Mouse (Mus musculus): Measurements from ENCODE around the gene Ntf5. TPM values are rescaled to one million over a fixed set of nuclear protein-coding genes. Genes with fewer than 3 reads are reported as not detected.
A peak's percentile ranks its signal among the peaks of the same experiment; 100 is the strongest.
"Not testable (repeated sequence)": the region's sequence is repeated elsewhere in the genome, so short reads cannot be mapped to it uniquely, and the experiment has no call there.

Ntf5 gene
- polyA plus RNA-seq, 1 experiment from 2014 or later = 0.10 TPM

DNA sequence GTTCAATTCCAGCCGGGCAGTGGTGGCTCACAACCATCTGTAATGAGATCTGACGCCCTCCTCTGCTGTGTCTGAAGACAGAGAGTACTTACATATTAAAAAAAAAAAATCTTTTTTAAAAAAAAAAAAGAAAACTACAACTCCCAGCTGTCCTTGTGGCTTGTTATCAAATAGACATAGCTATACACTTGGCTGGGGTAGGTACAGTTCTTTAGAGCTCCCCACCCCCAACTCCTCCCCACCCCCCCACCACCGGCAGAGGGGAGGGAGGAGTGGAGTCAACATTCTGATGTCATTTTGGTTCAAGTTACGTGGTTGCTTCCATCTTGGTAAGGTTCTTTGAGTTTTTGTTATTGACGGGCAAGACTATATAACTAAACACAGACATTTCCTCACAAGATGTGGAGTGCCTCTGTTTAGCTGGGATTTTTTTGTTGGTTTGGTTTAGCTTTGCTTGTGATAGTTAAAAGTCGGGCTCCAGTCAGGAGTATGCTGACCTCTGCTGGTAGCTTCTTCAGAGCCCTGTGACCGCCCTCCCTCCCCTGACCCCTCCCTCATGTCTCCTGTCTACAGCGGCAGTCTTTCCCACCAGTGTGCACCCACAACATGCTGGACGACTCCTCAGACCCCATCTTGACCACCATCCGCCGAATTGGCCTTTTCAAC lies 34.0 kb downstream of the Ntf5 start:
- peaks cover 7% of the 10 kb centered on the region for H3K36me3 ChIP-seq (replicated peaks)
- H3K4me2 ChIP-seq = no peak overlapping the region
- no peak overlapping the region for H3K27ac ChIP-seq
- no peak for ATAC-seq (replicated peaks)
- no peaks in the 10 kb centered on the region for H3K27me3 ChIP-seq (replicated peaks)
- no peaks in the 10 kb centered on the region for H3K4me1 ChIP-seq
- no peaks in the 10 kb centered on the region for H3K9me3 ChIP-seq
- WGBS = 44% methylated on average over 11 of the region's 11 CpGs
- no peak overlapping the region for H3K4me3 ChIP-seq
- no peak overlapping the region for H3K9ac ChIP-seq

DNA sequence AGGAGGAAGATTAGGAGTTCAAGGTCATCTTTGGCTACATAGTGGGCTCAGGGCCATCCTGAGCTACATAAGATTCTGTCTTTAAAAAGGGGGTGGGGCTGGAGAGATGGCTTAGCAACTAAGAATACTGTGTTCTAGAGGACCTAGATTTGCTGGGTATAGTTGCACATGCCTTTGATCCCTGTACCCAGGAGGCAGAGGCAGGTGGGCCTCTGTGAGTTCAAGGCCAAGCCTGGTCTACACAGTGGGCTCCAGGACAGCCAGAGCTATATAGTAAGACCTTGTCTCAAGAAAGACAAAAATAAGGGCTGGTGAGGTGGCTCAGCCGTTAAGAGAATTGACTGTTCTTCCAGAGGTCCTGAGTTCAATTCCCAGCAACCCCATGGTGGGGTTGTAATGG lies 36.5 kb downstream of the Ntf5 start:
- no peak overlapping the region for H3K27ac ChIP-seq
- WGBS = 88% methylated on average over 1 of the region's 1 CpGs
- no peaks in the 10 kb centered on the region for H3K9me3 ChIP-seq
- H3K4me2 ChIP-seq = no peak overlapping the region
- no peaks in the 10 kb centered on the region for H3K27me3 ChIP-seq (replicated peaks)
- no peak overlapping the region for H3K9ac ChIP-seq
- H3K36me3 ChIP-seq (replicated peaks) = peaks cover 7% of the 10 kb centered on the region
- H3K4me1 ChIP-seq = no peaks in the 10 kb centered on the region
- ATAC-seq (replicated peaks) = no peak
- H3K4me3 ChIP-seq = no peak overlapping the region

DNA sequence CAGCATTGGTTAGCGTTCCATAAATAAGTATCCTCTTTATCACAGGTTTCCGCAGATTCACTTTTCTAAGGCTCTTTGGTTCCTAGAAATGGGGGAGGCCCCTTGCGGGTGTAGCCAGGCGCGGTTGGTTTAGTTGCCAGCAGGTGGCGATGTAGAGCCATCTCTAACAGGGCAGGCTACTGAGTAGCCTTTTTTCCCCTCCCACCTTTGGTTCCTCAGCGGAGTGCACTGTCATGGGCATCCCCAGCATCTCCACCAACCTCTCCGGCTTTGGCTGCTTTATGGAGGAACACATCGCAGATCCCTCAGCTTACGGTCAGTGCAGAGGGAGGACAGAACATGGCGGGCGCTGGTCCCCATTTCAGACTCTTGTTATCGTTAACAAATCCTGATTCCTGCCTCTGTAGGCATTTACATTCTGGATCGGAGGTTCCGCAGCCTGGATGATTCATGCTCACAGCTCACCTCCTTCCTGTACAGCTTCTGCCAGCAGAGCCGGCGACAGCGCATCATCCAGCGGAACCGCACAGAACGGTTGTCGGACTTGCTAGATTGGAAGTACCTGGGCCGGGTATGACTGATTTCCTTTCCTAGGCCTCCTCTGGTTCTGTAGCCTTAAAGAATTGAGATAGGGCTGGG lies 38.0 kb downstream of the Ntf5 start:
- no peaks in the 10 kb centered on the region for H3K9me3 ChIP-seq
- no peak overlapping the region for H3K9ac ChIP-seq
- no peak overlapping the region for H3K4me3 ChIP-seq
- peak overlapping the region; percentile 25; the same call in 1 of the 2 replicates for H3K27ac ChIP-seq
- H3K4me2 ChIP-seq = no peak overlapping the region
- WGBS = 54% methylated on average over 23 of the region's 23 CpGs
- no peaks in the 10 kb centered on the region for H3K27me3 ChIP-seq (replicated peaks)
- peaks cover 3% of the 10 kb centered on the region; the same call in 1 of the 2 replicates for H3K4me1 ChIP-seq
- ATAC-seq (replicated peaks) = peak; percentile 53
- peaks cover 10% of the 10 kb centered on the region for H3K36me3 ChIP-seq (replicated peaks)

DNA sequence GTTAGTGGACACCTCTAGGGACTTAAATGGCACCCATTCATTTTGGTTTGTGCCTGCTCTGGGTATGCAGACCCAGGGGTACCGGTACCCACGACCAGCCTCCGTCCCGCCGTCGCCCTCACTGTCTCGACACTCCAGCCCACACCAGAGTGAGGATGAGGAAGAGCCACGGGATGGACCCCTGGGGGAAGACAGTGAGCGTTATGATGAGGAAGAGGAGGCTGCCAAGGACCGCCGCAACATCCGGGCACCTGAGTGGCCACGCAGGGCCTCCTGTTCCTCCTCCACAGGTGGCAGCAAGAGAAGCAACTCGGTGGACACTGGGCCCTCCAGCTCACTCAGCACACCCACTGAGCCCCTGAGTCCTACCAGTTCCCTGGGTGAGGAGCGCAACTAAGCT lies 41.5 kb downstream of the Ntf5 start:
- 90% methylated on average over 15 of the region's 15 CpGs for WGBS
- Histone ChIP-seq H3K4me2 (no peak overlapping the region), H3K27me3 (replicated peaks) (no peaks in the 10 kb centered on the region), H3K36me3 (replicated peaks) (peaks cover 10% of the 10 kb centered on the region), H3K9me3 (no peaks in the 10 kb centered on the region), H3K4me3 (no peak overlapping the region), H3K27ac (no peak overlapping the region), H3K4me1 (peaks cover 24% of the 10 kb centered on the region), H3K9ac (no peak overlapping the region)
- no peak for ATAC-seq (replicated peaks)

DNA sequence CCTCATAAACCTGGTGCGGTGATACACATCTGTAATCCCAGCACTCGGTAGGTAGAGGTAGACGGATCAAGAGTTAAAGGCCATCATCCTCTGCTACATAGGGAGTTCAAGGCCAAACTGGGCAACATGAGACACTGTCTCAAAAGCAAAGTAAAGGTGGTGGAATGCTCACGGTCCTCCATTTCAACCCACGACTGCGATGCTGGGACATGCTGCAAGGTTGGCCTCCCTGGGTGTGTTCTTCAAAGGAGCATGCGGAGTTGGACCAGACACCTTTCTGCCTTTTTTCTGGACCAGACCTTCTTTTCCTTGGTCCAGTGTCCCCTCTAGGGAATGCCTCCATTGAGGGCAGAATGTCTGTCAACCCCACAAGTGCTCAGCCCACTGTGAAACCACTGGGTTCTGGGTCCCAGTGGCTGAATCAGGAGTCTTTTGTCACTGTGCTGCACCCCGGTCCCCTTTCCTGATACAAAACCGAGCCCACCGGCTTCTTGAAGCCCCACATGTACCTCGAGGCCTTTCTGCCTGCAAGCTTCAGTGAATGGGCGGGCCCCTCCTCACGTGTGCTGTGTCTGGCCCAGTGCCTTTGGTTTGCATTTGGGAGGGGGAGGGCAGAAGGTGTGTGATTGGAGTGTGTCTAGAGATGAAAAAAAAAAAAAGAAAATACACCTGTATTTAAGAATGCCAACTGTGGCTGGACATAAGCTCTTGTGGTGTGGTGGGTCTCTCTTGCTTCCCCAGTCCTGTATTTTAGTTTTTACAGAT lies 42.6 kb downstream of the Ntf5 start:
- Histone ChIP-seq H3K4me3 (no peak overlapping the region), H3K9ac (no peak overlapping the region), H3K4me1 (peaks cover 35% of the 10 kb centered on the region), H3K27me3 (replicated peaks) (no peaks in the 10 kb centered on the region), H3K9me3 (no peaks in the 10 kb centered on the region), H3K36me3 (replicated peaks) (peaks cover 10% of the 10 kb centered on the region), H3K4me2 (no peak overlapping the region), H3K27ac (no peak overlapping the region)
- 77% methylated on average over 13 of the region's 13 CpGs for WGBS
- no peak for ATAC-seq (replicated peaks)

DNA sequence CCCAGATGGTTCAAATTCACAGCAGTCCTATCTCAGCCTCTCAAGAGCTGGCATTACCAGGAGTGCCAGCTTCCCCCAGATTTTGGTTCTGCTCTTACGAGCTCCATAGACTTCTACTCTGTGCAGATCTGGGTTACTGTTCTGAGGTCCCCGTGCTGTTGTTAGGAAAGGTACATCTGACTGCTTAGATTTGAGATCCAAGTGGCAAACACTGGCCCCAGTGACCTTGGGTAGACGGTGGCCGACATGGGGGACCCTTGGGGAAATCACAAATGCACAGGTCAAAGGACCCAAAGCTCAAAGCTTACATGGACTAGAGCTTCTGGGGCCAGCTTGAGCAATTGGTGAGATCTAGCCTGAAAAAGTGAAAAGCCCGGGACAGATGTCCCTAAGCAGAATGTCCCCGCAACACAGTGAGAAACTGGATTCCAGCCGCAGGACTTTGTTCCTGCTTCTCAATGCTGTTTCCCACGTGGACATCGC lies 43.3 kb downstream of the Ntf5 start:
- Histone ChIP-seq H3K4me2 (peak overlapping the region; percentile 70; the same call in 1 of the 2 replicates), H3K4me3 (peak overlapping the region; percentile 83), H3K27ac (0 out of 2 replicates have a peak overlapping the region, but pooled peaks have one; percentile 14), H3K9ac (no peak overlapping the region), H3K27me3 (replicated peaks) (no peaks in the 10 kb centered on the region), H3K36me3 (replicated peaks) (peaks cover 10% of the 10 kb centered on the region), H3K4me1 (peaks cover 35% of the 10 kb centered on the region), H3K9me3 (no peaks in the 10 kb centered on the region)
- ATAC-seq (replicated peaks) = no peak
- WGBS = 53% methylated on average over 9 of the region's 9 CpGs

DNA sequence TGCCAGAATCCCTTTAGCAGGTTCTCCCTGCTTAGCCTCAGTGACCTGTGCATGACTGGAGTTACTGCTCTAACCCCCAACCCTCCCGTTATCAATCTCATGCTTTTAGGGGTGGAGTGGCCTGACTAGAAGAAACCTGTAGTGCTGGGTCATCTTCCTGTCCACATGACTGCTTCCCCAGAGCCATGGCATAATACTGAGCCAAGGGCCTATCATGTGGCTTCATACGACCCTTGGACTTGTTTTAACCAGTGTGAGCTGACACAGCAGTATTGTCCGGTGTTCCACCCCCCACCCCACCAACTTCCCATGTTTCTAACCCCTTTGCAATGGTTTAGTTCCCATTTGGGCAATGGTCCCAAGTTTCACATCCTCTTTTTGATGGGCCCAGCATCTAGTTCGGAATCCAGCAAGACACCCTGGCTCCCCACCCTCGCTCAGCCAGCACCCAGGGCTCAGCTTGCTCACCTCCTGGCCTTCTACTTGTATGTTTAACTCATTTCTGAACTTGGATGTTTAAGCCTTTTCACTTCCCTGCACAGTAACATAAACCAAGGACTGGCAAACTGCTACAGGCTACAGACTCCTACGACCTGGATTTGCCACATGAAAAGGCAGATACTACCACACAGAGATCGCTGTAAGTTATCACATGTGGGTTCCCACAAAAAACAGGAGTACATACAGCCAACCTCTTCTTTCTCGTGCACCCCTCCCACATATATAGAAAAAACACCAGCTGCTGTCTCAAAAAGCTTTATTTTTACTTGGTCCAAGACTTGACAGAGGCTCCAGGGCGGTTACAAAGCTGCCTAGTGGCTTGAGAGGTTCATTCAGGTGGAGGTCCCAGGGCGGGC lies 43.9 kb downstream of the Ntf5 start:
- no peaks in the 10 kb centered on the region for H3K9me3 ChIP-seq
- no peaks in the 10 kb centered on the region for H3K27me3 ChIP-seq (replicated peaks)
- H3K4me3 ChIP-seq = peak overlapping the region; percentile 83
- H3K4me1 ChIP-seq = peaks cover 35% of the 10 kb centered on the region
- peak overlapping the region; percentile 91; the same call in 1 of the 2 replicates for H3K27ac ChIP-seq
- peak overlapping the region; percentile 70 for H3K4me2 ChIP-seq
- H3K36me3 ChIP-seq (replicated peaks) = peaks cover 10% of the 10 kb centered on the region
- peak overlapping the region; percentile 79; the same call in 1 of the 2 replicates for H3K9ac ChIP-seq
- 66% methylated on average over 10 of the region's 10 CpGs for WGBS
- ATAC-seq (replicated peaks) = no peak

DNA sequence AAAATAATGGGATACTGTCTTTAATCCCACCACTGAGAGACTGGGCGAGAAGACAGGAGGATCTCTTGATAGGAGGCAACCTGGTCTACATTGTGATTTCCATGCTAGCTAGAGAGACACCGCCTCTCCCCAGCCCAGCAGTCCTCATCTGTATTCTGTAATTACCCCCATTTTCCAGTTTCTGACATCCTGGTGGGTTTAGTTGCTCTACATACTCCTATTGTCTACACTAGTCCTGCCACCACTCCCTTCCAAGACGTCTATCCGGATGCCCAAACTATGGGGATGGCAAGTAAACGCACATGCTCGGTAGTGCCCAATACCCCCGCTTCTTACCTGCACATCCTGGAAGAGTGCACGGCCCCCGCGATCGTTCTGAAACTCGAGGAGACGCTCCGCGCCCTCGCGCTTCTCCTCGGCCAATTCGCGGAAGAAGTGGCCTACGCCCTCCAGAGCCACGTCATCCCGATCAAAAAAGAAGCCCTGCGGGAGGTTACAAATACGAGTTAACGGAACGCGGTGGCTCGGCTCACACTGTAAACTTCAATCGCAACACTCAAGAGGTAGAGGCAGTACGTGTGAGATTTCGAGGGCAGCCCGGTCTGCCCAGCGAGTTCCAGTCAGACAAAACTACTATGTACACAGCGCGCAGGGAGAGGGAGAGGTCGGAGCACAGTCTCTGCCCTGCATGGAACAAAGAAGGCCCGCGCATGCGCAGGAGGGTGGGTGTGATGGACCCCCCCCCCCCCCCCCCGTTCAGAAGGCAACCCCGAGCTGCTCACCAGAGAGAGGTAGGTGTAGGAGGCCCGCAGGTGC lies 45.5 kb downstream of the Ntf5 start:
- H3K27ac ChIP-seq = peak overlapping the region; percentile 91
- peak overlapping the region; percentile 79 for H3K9ac ChIP-seq
- WGBS = 1% methylated on average over 43 of the region's 43 CpGs
- ATAC-seq (replicated peaks) = peak; percentile 79
- no peaks in the 10 kb centered on the region for H3K9me3 ChIP-seq
- H3K27me3 ChIP-seq (replicated peaks) = no peaks in the 10 kb centered on the region
- H3K4me2 ChIP-seq = peak overlapping the region; percentile 70
- peak overlapping the region; percentile 83 for H3K4me3 ChIP-seq
- peaks cover 35% of the 10 kb centered on the region for H3K4me1 ChIP-seq
- peaks cover 14% of the 10 kb centered on the region for H3K36me3 ChIP-seq (replicated peaks)

DNA sequence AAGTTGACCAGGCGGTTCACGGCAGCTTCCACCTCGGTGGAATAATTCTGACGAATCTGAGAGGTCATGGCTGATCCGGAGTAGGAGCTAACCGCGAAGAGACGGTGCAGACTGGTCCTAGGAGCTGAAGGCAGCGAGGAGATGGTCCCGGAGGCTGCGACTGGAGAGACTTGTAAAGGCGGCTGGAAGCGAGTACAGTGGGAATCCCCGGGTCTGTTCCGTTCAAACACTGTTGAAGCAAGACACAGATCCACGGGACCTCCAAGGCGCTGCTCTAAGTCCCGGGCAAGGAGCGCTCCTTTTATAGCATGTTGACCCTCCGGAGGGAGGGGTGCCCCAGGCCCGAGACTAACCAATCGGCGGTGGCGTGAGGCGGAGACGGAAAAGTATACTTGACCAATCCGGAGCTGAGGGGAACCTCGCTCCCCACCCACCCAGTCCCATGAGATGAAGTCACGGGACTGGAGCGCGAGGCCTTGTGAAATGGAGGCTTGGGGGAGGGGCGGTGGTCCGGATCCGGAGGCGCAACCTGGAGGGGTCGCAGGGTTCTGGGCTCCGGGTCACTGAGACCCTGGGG lies 46.2 kb downstream of the Ntf5 start, which contains the start of gene Ftl1:
Gene Ftl1, minus strand, starts transcription at position 321 of the 577 bp plus-strand sequence.
- Histone ChIP-seq H3K4me3 (peak within 1 kb of the TSS; percentile 83), H3K36me3 (replicated peaks) (peaks cover 16% of the 10 kb centered on the region), H3K27ac (peak within 1 kb of the TSS; percentile 91), H3K4me2 (peak within 1 kb of the TSS; percentile 70), H3K4me1 (peaks cover 37% of the 10 kb centered on the region), H3K9ac (peak within 1 kb of the TSS; percentile 79)
- 0% methylated on average over 32 of the region's 37 CpGs for WGBS
- H3K9me3 ChIP-seq; H3K27me3 ChIP-seq (replicated peaks): not testable (repeated sequence)
- ATAC-seq (replicated peaks) = peak; percentile 97

DNA sequence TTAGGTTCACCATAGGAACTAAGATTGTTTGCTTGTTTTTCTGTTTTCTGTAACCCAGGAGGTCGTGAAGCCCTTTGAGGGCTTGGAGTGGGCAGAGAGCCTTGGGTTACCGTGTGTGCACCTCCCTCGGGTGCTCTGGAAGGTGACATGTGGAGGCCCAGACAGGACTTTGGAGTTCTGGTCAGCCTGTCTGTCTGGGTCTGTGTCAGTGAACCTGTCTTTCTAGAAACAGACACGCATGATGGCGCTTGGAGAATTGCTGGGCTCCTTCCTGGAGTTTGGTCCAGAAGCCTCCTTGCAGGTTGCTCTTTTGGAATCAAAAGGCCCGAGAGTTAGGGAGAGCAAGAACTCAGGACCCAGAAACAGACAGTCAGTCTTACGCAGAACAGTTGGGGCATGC lies 46.9 kb downstream of the Ntf5 start:
- no peak for ATAC-seq (replicated peaks)
- peak overlapping the region; percentile 57 for H3K4me2 ChIP-seq
- H3K36me3 ChIP-seq (replicated peaks) = peaks cover 15% of the 10 kb centered on the region
- H3K4me3 ChIP-seq = peak overlapping the region; percentile 83
- peaks cover 44% of the 10 kb centered on the region for H3K4me1 ChIP-seq
- H3K9ac ChIP-seq = peak overlapping the region; percentile 45; the same call in 1 of the 2 replicates
- peak overlapping the region; percentile 91 for H3K27ac ChIP-seq
- no peaks in the 10 kb centered on the region for H3K9me3 ChIP-seq
- no peaks in the 10 kb centered on the region for H3K27me3 ChIP-seq (replicated peaks)
- WGBS = 77% methylated on average over 7 of the region's 7 CpGs

All from midbrain, embryonic 15.5 days (tissue).